Mouse (Mus musculus): ENCODE measurements around the gene Palld. TPM values are rescaled to one million over a fixed set of nuclear protein-coding genes. Genes with fewer than 3 reads are reported as not detected.

Gene Palld
- polyA plus RNA-seq, 1 experiment from 2014 or later, result 57.9 TPM

- no peaks in the 10 kb centered on the region for H3K36me3 ChIP-seq
- H3K27me3 ChIP-seq, result no peaks in the 10 kb centered on the region; the same call in 1 of the 2 replicates
- 15% methylated on average over 7 of the region's 7 CpGs for WGBS
- peak; percentile 68; the same call in 1 of the 2 replicates for ATAC-seq (ENCODE audit: low FRiP score, low read depth)
- no peak overlapping the region for H3K4me2 ChIP-seq (replicated peaks)
- H3K9ac ChIP-seq (replicated peaks), result no peak overlapping the region
- no peak overlapping the region for H3K4me3 ChIP-seq
- H3K27ac ChIP-seq (replicated peaks), result no peak overlapping the region
- H3K4me1 ChIP-seq, result 0 out of 2 replicates have a peak, but pooled peaks cover 3% of the 10 kb centered on the region
- no peaks in the 10 kb centered on the region for H3K9me3 ChIP-seq
Observed at GRCm38 (mm10) chr8:61848581-61849162, 53.8 kb downstream of the Palld start.

- Histone ChIP-seq H3K27ac (replicated peaks) (no peak overlapping the region), H3K36me3 (no peaks in the 10 kb centered on the region), H3K4me1 (0 out of 2 replicates have a peak, but pooled peaks cover 3% of the 10 kb centered on the region), H3K9me3 (no peaks in the 10 kb centered on the region), H3K4me2 (replicated peaks) (no peak overlapping the region), H3K9ac (replicated peaks) (no peak overlapping the region), H3K4me3 (no peak overlapping the region), H3K27me3 (no peaks in the 10 kb centered on the region; the same call in 1 of the 2 replicates)
- ATAC-seq (ENCODE audit: low FRiP score, low read depth), result no peak
- 73% methylated on average over 5 of the region's 5 CpGs for WGBS
Observed at GRCm38 (mm10) chr8:61847494-61847893, 55.0 kb downstream of the Palld start.

- Histone ChIP-seq H3K4me1 (0 out of 2 replicates have a peak, but pooled peaks cover 3% of the 10 kb centered on the region), H3K9me3 (no peaks in the 10 kb centered on the region), H3K27me3 (no peaks in the 10 kb centered on the region), H3K36me3 (no peaks in the 10 kb centered on the region), H3K9ac (replicated peaks) (no peak overlapping the region), H3K27ac (replicated peaks) (no peak overlapping the region), H3K4me3 (no peak overlapping the region), H3K4me2 (replicated peaks) (no peak overlapping the region)
- 79% methylated on average over 2 of the region's 2 CpGs for WGBS
- ATAC-seq (ENCODE audit: low FRiP score, low read depth), result no peak
Observed at GRCm38 (mm10) chr8:61844992-61845391, 57.5 kb downstream of the Palld start.

GRCm38 (mm10) chr8:61844575-61844974 is 57.9 kb downstream of the Palld start:
- H3K27me3 ChIP-seq, result no peaks in the 10 kb centered on the region
- H3K4me3 ChIP-seq, result no peak overlapping the region
- 79% methylated on average over 4 of the region's 4 CpGs for WGBS
- no peak overlapping the region for H3K4me2 ChIP-seq (replicated peaks)
- H3K27ac ChIP-seq (replicated peaks), result no peak overlapping the region
- H3K4me1 ChIP-seq, result 0 out of 2 replicates have a peak, but pooled peaks cover 3% of the 10 kb centered on the region
- no peaks in the 10 kb centered on the region for H3K9me3 ChIP-seq
- no peak for ATAC-seq (ENCODE audit: low FRiP score, low read depth)
- H3K9ac ChIP-seq (replicated peaks), result no peak overlapping the region
- H3K36me3 ChIP-seq, result no peaks in the 10 kb centered on the region

- H3K4me2 ChIP-seq (replicated peaks), result no peak overlapping the region
- no peak overlapping the region for H3K27ac ChIP-seq (replicated peaks)
- 88% methylated on average over 8 of the region's 8 CpGs for WGBS
- no peaks in the 10 kb centered on the region for H3K9me3 ChIP-seq
- H3K27me3 ChIP-seq, result no peaks in the 10 kb centered on the region
- H3K4me1 ChIP-seq, result 0 out of 2 replicates have a peak, but pooled peaks cover 2% of the 10 kb centered on the region
- H3K9ac ChIP-seq (replicated peaks), result no peak overlapping the region
- no peaks in the 10 kb centered on the region for H3K36me3 ChIP-seq
- no peak overlapping the region for H3K4me3 ChIP-seq
- no peak for ATAC-seq (ENCODE audit: low FRiP score, low read depth)
Observed at GRCm38 (mm10) chr8:61843776-61844175, 58.7 kb downstream of the Palld start.

- no peak overlapping the region for H3K27ac ChIP-seq (replicated peaks)
- ATAC-seq (ENCODE audit: low FRiP score, low read depth), result no peak
- no peaks in the 10 kb centered on the region for H3K36me3 ChIP-seq
- H3K9me3 ChIP-seq, result no peaks in the 10 kb centered on the region
- WGBS, result 95% methylated on average over 3 of the region's 3 CpGs
- H3K9ac ChIP-seq (replicated peaks), result no peak overlapping the region
- H3K4me2 ChIP-seq (replicated peaks), result no peak overlapping the region
- H3K4me1 ChIP-seq, result no peaks in the 10 kb centered on the region
- no peak overlapping the region for H3K4me3 ChIP-seq
- H3K27me3 ChIP-seq, result no peaks in the 10 kb centered on the region
Observed at GRCm38 (mm10) chr8:61833211-61833610, 69.3 kb downstream of the Palld start.

- no peak for ATAC-seq (ENCODE audit: low FRiP score, low read depth)
- no peaks in the 10 kb centered on the region for H3K36me3 ChIP-seq
- WGBS, result 86% methylated on average over 4 of the region's 4 CpGs
Observed at GRCm38 (mm10) chr8:61831944-61832343, 70.5 kb downstream of the Palld start.

GRCm38 (mm10) chr8:61830821-61831220 is 71.7 kb downstream of the Palld start:
- no peaks in the 10 kb centered on the region for H3K36me3 ChIP-seq
- no peaks in the 10 kb centered on the region for H3K4me1 ChIP-seq
- H3K4me2 ChIP-seq (replicated peaks), result no peak overlapping the region
- H3K4me3 ChIP-seq, result no peak overlapping the region
- no peak overlapping the region for H3K9ac ChIP-seq (replicated peaks)
- H3K9me3 ChIP-seq, result no peaks in the 10 kb centered on the region
- no peak for ATAC-seq (ENCODE audit: low FRiP score, low read depth)
- 62% methylated on average over 6 of the region's 6 CpGs for WGBS
- no peak overlapping the region for H3K27ac ChIP-seq (replicated peaks)
- H3K27me3 ChIP-seq, result no peaks in the 10 kb centered on the region

More at GRCm38 (mm10) chr8:61831944-61832343, 70.5 kb downstream of the Palld start:
- Histone ChIP-seq H3K27me3 (no peaks in the 10 kb centered on the region), H3K4me3 (no peak overlapping the region), H3K4me2 (replicated peaks) (no peak overlapping the region), H3K4me1 (no peaks in the 10 kb centered on the region), H3K27ac (replicated peaks) (no peak overlapping the region), H3K9ac (replicated peaks) (no peak overlapping the region), H3K9me3 (no peaks in the 10 kb centered on the region)

- no peak overlapping the region for H3K4me3 ChIP-seq
- no peaks in the 10 kb centered on the region for H3K4me1 ChIP-seq
- ATAC-seq (ENCODE audit: low FRiP score, low read depth), result no peak
- no peaks in the 10 kb centered on the region for H3K27me3 ChIP-seq
- H3K9ac ChIP-seq (replicated peaks), result no peak overlapping the region
- WGBS, result 78% methylated on average over 3 of the region's 3 CpGs
- H3K4me2 ChIP-seq (replicated peaks), result no peak overlapping the region
- H3K27ac ChIP-seq (replicated peaks), result no peak overlapping the region
- H3K36me3 ChIP-seq, result no peaks in the 10 kb centered on the region
- H3K9me3 ChIP-seq, result no peaks in the 10 kb centered on the region
Observed at GRCm38 (mm10) chr8:61824563-61824962, 77.9 kb downstream of the Palld start.

- H3K27ac ChIP-seq (replicated peaks), result no peak overlapping the region
- H3K36me3 ChIP-seq, result no peaks in the 10 kb centered on the region
- H3K27me3 ChIP-seq, result no peaks in the 10 kb centered on the region
- H3K4me3 ChIP-seq, result no peak overlapping the region
- H3K9ac ChIP-seq (replicated peaks), result no peak overlapping the region
- 47% methylated on average over 5 of the region's 5 CpGs for WGBS
- no peak for ATAC-seq (ENCODE audit: low FRiP score, low read depth)
- H3K9me3 ChIP-seq, result no peaks in the 10 kb centered on the region
- H3K4me2 ChIP-seq (replicated peaks), result no peak overlapping the region
- no peaks in the 10 kb centered on the region for H3K4me1 ChIP-seq
Observed at GRCm38 (mm10) chr8:61823157-61823556, 79.3 kb downstream of the Palld start.

- 91% methylated on average over 2 of the region's 2 CpGs for WGBS
- no peak for ATAC-seq (ENCODE audit: low FRiP score, low read depth)
- Histone ChIP-seq H3K4me2 (replicated peaks) (no peak overlapping the region), H3K4me1 (no peaks in the 10 kb centered on the region), H3K27me3 (no peaks in the 10 kb centered on the region), H3K9ac (replicated peaks) (no peak overlapping the region), H3K36me3 (no peaks in the 10 kb centered on the region), H3K4me3 (no peak overlapping the region), H3K27ac (replicated peaks) (no peak overlapping the region), H3K9me3 (no peaks in the 10 kb centered on the region)
Observed at GRCm38 (mm10) chr8:61803764-61804163, 98.7 kb downstream of the Palld start.

GRCm38 (mm10) chr8:61802840-61803239 is 99.7 kb downstream of the Palld start:
- Histone ChIP-seq H3K4me2 (replicated peaks) (no peak overlapping the region), H3K27me3 (no peaks in the 10 kb centered on the region), H3K9ac (replicated peaks) (no peak overlapping the region), H3K4me3 (no peak overlapping the region), H3K4me1 (no peaks in the 10 kb centered on the region), H3K27ac (replicated peaks) (no peak overlapping the region), H3K36me3 (no peaks in the 10 kb centered on the region), H3K9me3 (no peaks in the 10 kb centered on the region)
- WGBS, result 94% methylated on average over 2 of the region's 2 CpGs
- no peak for ATAC-seq (ENCODE audit: low FRiP score, low read depth)
